Mouse (Mus musculus) CH12.LX (cell line): ENCODE measurements around the gene Diras2.

Experiments used
- CHD1 ChIP-seq: IDR thresholded peaks from 2 replicates; pipeline ENCODE4 v1.6.1; 2012; ENCODE audit warnings: low read depth, low read length, improper control_type of control experiment, inconsistent platforms
- CHD2 ChIP-seq: IDR thresholded peaks from 2 replicates; pipeline ENCODE4 v1.6.1; 2011; ENCODE audit warnings: low read length, improper control_type of control experiment
- CTCF ChIP-seq, 2 experiments: IDR thresholded peaks in 1 of 2; conservative IDR thresholded peaks in 1 of 2; 2 replicates each; pipeline ENCODE4 v1.5.1; 2011 to 2012; ENCODE audit warnings: low read depth in 2 of 2, low read length in 2 of 2, improper control_type of control experiment in 1 of 2, inconsistent platforms in 1 of 2, mild to moderate bottlenecking in 1 of 2, moderate library complexity in 1 of 2
- EP300 ChIP-seq: IDR thresholded peaks from 2 replicates; pipeline ENCODE4 v1.6.1; 2011; ENCODE audit warnings: low read length, improper control_type of control experiment
- MAX ChIP-seq: IDR thresholded peaks from 2 replicates; pipeline ENCODE4 v1.6.1; 2011; ENCODE audit warnings: low read length, improper control_type of control experiment
- MYC ChIP-seq: IDR thresholded peaks from 2 replicates; pipeline ENCODE4 v1.6.1; 2011; ENCODE audit warnings: low read depth, mild to moderate bottlenecking, improper control_type of control experiment, low read length
- POLR2A ChIP-seq: IDR thresholded peaks from 2 replicates; pipeline ENCODE4 v1.6.1; 2011; ENCODE audit warnings: low read depth, mild to moderate bottlenecking, improper control_type of control experiment, low read length
- SIN3A ChIP-seq: IDR thresholded peaks from 2 replicates; pipeline ENCODE4 v1.6.1; 2012; ENCODE audit warnings: low read length, improper control_type of control experiment, inconsistent platforms
- USF1 ChIP-seq: IDR thresholded peaks from 2 replicates; pipeline ENCODE4 v1.6.1; 2014; ENCODE audit warnings: low read depth, mild to moderate bottlenecking, inconsistent platforms, low read length, improper control_type of control experiment
- ZC3H11A ChIP-seq: IDR thresholded peaks from 2 replicates; pipeline ENCODE4 v1.6.1; 2012; ENCODE audit warnings: low read depth, mild to moderate bottlenecking, inconsistent platforms, low read length, improper control_type of control experiment

DNA sequence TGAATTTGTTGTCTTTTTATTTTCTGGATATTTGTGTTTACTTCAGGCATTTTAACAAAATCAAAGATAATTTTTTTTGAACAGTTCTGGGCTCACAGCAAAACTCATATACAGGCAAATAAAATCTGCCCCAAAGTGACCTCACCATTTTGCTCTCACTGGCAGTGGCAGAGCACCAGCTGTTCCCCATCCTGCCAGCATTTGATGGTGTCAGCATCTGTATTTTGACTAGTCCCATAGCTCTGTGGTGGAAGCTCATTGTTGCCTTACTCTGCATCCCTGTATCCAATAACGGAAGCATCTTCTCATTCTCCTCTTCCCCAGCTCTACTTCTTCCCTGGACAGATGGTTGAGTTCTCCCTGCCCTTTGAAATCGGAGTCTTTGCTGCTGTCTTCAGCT lies 47.7 kb upstream of the Diras2 start:
- TF ChIP-seq CHD1 = no peak
- no peak for TF ChIP-seq ZC3H11A
- no peak for TF ChIP-seq POLR2A
- TF ChIP-seq USF1 = no peak
- TF ChIP-seq MYC = no peak
- TF ChIP-seq CHD2 = no peak
- no peak for TF ChIP-seq CTCF (conservative IDR thresholded peaks at IDR 0.05 in 1 of 2, IDR thresholded peaks at IDR 0.05 in 1 of 2; ENCODE audit: low read depth in 2 of 2, low read length in 2 of 2)
- no peak for TF ChIP-seq SIN3A
- TF ChIP-seq MAX = no peak
- TF ChIP-seq EP300 = no peak
